Mouse (Mus musculus) midbrain, embryonic 11.5 days (tissue): ENCODE measurements around the gene Kctd14. TPM values are rescaled to one million over a fixed set of nuclear protein-coding genes. Genes with fewer than 3 reads are reported as not detected.
"Not testable (repeated sequence)": the region's sequence is repeated elsewhere in the genome, so short reads cannot be mapped to it uniquely, and the experiment has no call there.

Source experiments
- ATAC-seq: fragments of 200-750 bp; cut with Nextera tagmentation; 2 replicates; pipeline ENCODE4 v1.8.0; 2017; ENCODE audit warnings: moderate TSS enrichment, moderate library complexity; ENCODE audit not compliant: low FRiP score
- DNase-seq: peaks from one replicate; pipeline ENCODE4 v3.0.0; 2015; ENCODE audit warnings: low spot score; ENCODE audit errors: missing footprints
- H3K27ac ChIP-seq: fragments of 300-500 bp; sonication (generic); 2 replicates; pipeline ENCODE4 v1.5.1; 2014; ENCODE audit warnings: low read depth, low read length
- H3K27me3 ChIP-seq: fragments of 300-500 bp; sonication (generic); 2 replicates; pipeline ENCODE4 v1.6.1; 2014; ENCODE audit warnings: mild to moderate bottlenecking, low read length, moderate library complexity, mixed read lengths; ENCODE audit not compliant: control insufficient read depth, insufficient read depth
- H3K36me3 ChIP-seq: fragments of 300-500 bp; sonication (generic); 2 replicates; pipeline ENCODE4 v1.6.1; 2014; ENCODE audit warnings: mild to moderate bottlenecking, low read length, moderate library complexity, mixed read lengths; ENCODE audit not compliant: control insufficient read depth, insufficient read depth
- H3K4me1 ChIP-seq: fragments of 300-500 bp; sonication (generic); 2 replicates; pipeline ENCODE4 v1.6.1; 2014; ENCODE audit warnings: low read length; ENCODE audit not compliant: control insufficient read depth, insufficient read depth
- H3K4me2 ChIP-seq: fragments of 300-500 bp; sonication (generic); 2 replicates; pipeline ENCODE4 v1.6.1; 2014; ENCODE audit warnings: mild to moderate bottlenecking, moderate library complexity
- H3K4me3 ChIP-seq: fragments of 300-500 bp; sonication (generic); 2 replicates; pipeline ENCODE4 v1.5.1; 2014; ENCODE audit warnings: low read depth, low read length
- H3K9ac ChIP-seq: fragments of 300-500 bp; sonication (generic); 2 replicates; pipeline ENCODE4 v1.6.1; 2014; ENCODE audit warnings: low read length
- H3K9me3 ChIP-seq: fragments of 300-500 bp; sonication (generic); 2 replicates; pipeline ENCODE4 v1.6.1; 2016; ENCODE audit warnings: low read length; ENCODE audit not compliant: control insufficient read depth
- WGBS: fragments of 180-500 bp; shearing (Covaris S2); extraction: QIAGEN DNeasy Blood & Tissue Kit; methylation state at CpG from one replicate; pipeline ENCODE4 v1.1.7; 2014; 5-methylcytosine and 5-hydroxymethylcytosine counted together
- polyA plus RNA-seq: library from polyadenylated mRNA; unstranded; fragments of >200 nt; fragmentation: Nextera tagmentation; extraction: Ambion mirVana; gene quantifications from 2 replicates; pipeline ENCODE4 v1.2.1, GENCODE M21; 2014

Gene Kctd14
- polyA plus RNA-seq, 1 experiment from 2014 or later = 0.37 TPM

DNA sequence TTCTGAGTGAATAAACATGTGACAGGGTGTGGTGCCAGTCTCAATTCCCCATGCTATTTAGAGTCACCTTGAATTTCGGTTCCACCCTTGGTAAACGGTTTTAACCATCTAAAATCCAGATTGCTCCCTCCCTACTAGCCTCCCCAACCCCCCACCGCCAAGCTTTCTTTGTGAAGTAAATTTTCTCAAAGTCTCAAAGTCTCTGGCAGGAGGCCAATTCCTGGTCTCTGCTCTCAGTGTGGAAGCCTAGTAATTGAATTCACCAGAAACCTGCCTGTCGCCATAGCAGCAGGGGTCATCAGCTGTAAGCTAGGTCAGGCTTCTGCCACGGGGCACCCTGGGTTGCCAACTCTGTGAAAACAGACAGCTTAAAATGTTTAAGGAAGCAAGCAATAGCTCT lies 21.4 kb upstream of the Kctd14 start:
- H3K36me3 ChIP-seq = no peaks in the 10 kb centered on the region
- no peak overlapping the region for H3K4me3 ChIP-seq
- no peaks in the 10 kb centered on the region for H3K9me3 ChIP-seq
- peak; percentile 94 for DNase-seq
- H3K27ac ChIP-seq = no peak overlapping the region
- peaks cover 10% of the 10 kb centered on the region; the same call in 1 of the 2 replicates for H3K4me1 ChIP-seq
- WGBS = 5% methylated on average over 5 of the region's 5 CpGs
- H3K4me2 ChIP-seq = no peak overlapping the region
- H3K27me3 ChIP-seq = no peaks in the 10 kb centered on the region
- H3K9ac ChIP-seq = no peak overlapping the region
- peak; percentile 88 for ATAC-seq

DNA sequence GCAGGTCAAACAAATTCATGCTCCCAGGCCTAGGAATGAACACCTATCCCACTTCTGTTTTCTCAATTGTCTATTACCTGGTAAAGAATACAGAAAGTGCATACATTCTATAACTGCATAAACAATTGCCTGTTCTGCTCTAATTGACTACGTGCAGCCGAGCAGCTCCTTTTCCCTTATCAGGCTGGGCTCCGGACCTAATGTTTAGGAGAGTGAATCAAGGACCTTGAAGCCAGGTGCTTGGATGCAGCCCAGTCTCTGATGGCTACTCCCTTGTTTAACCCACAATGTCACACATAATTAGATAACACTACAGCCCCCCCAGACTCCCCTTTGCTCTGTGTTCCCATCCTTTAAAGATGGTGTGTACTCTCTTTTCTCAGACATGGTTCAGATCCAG lies 17.6 kb upstream of the Kctd14 start:
- H3K4me1 ChIP-seq, H3K27me3 ChIP-seq, H3K4me2 ChIP-seq, H3K9ac ChIP-seq, H3K9me3 ChIP-seq, ATAC-seq, H3K27ac ChIP-seq, H3K4me3 ChIP-seq, H3K36me3 ChIP-seq, DNase-seq: not testable (repeated sequence)
- WGBS = 81% methylated on average over 3 of the region's 3 CpGs

DNA sequence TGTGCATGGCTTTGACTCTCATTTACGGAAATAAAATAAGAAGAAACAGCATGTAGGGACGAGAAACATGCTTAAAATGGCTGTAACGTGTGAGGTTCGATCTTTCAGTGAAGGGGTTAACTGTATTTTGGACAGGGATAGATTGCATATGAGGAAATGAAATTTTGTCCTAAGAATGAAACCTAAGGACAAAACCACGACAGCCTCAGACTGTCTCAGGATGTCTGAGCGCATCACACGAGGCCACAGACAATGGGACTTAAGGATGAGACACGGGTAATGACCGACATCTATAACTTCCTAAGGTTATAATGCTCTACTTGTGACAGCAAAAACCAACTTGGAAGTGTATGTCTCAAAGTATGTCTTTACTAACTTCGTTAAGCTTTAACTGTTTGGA lies 16.6 kb upstream of the Kctd14 start:
- no peak for ATAC-seq
- H3K36me3 ChIP-seq = no peaks in the 10 kb centered on the region

DNA sequence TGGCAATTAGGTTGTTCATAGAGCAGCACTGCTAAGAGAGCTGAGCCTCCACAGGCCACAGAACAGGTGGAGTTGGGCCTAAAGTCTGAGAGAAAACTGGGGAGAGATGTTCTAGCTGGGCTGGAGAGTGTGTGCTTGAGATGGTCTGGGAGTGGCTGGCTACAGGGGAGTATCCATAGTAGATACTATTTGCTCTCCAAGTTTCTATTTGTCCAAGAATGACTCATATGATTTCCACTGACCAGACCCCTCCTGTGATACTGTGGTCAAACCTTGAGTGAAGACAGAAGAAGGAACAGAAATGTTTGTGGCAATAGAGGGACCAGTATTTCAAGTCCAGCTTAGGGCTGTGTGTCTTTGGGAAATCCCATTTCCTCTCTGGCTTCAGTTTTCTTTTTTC lies 12.1 kb upstream of the Kctd14 start:
- H3K4me2 ChIP-seq = no peak overlapping the region
- H3K4me3 ChIP-seq = no peak overlapping the region
- H3K27me3 ChIP-seq = no peaks in the 10 kb centered on the region

More for the DNA sequence above, 16.6 kb upstream of the Kctd14 start:
- Histone ChIP-seq H3K27ac (no peak overlapping the region), H3K4me1 (peaks cover 6% of the 10 kb centered on the region; the same call in 1 of the 2 replicates), H3K27me3 (no peaks in the 10 kb centered on the region), H3K4me3 (no peak overlapping the region), H3K4me2 (no peak overlapping the region), H3K9ac (no peak overlapping the region), H3K9me3 (no peaks in the 10 kb centered on the region)
- DNase-seq = no peak
- 85% methylated on average over 10 of the region's 10 CpGs for WGBS

DNA sequence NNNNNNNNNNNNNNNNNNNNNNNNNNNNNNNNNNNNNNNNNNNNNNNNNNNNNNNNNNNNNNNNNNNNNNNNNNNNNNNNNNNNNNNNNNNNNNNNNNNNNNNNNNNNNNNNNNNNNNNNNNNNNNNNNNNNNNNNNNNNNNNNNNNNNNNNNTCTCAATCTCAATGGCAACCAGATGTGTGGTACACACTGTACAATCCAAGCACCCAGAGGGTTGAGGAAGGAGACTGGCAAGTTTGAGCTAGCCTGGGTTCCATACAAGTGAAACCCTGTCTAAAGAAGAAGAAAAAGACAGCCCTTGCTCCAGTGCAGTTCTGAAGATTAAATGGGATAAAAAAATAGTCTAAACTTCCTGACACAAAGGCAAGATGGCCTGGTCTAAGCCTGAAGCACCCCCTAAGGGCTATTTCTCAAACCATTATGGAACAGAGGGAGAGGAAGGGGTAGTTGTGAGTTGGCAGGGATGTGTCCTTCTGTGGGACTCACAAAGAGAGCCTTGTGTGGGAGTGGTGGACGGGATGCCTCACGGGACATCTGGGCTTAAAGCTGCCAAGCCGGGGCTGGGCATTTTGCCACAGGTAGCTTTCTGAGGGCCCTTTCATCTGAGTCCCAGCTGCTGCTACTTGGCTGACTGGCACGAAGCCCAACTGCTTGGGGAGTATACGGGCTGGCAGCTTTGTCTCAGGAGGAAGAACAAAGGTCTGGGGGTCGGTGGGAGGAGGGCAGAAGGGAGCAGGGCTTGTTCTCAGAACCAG lies 4.8 kb upstream of the Kctd14 start:
- Histone ChIP-seq H3K9me3 (peaks cover 2% of the 10 kb centered on the region; the same call in 1 of the 2 replicates), H3K36me3 (no peaks in the 10 kb centered on the region), H3K9ac (no peak overlapping the region), H3K4me1 (no peaks in the 10 kb centered on the region; the same call in 1 of the 2 replicates), H3K27ac (no peak overlapping the region), H3K4me3 (no peak overlapping the region), H3K4me2 (no peak overlapping the region), H3K27me3 (no peaks in the 10 kb centered on the region)
- 57% methylated on average over 6 of the region's 6 CpGs for WGBS
- no peak for ATAC-seq
- no peak for DNase-seq

More for the DNA sequence above, 12.1 kb upstream of the Kctd14 start:
- H3K27ac ChIP-seq = no peak overlapping the region
- H3K4me1 ChIP-seq = no peaks in the 10 kb centered on the region
- ATAC-seq = no peak
- H3K9ac ChIP-seq = no peak overlapping the region
- DNase-seq = no peak
- H3K36me3 ChIP-seq = no peaks in the 10 kb centered on the region
- H3K9me3 ChIP-seq = peaks cover 4% of the 10 kb centered on the region; the same call in 1 of the 2 replicates

DNA sequence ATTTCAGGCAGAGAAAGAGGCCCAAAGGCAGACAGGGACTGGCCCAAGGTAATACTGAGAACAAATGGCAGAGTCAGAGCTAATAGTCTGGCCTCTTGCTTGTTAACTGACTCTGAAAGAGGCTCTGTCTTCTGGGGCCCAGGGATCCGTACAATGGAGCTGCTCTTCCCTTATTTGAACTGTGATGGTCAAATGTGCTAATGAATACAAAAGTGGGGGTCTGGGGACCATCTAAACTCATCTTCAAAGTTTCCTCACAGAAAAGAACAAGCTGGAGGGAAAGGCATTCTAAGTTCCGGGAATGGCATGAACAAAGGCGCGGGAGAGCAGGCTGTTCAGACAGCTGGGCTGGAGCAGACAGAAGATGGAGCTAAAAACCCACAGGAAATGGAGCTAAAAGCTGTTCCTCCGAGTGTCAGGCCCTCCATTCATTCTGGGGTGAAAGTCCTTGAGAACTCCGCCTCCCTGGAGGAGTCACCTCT lies 4.0 kb upstream of the Kctd14 start:
- Histone ChIP-seq H3K9ac (no peak overlapping the region), H3K4me3 (no peak overlapping the region), H3K9me3 (no peaks in the 10 kb centered on the region; the same call in 1 of the 2 replicates), H3K27me3 (no peaks in the 10 kb centered on the region), H3K27ac (no peak overlapping the region), H3K4me2 (no peak overlapping the region), H3K4me1 (no peaks in the 10 kb centered on the region; the same call in 1 of the 2 replicates), H3K36me3 (no peaks in the 10 kb centered on the region)
- WGBS = 62% methylated on average over 6 of the region's 6 CpGs
- ATAC-seq (no peak), DNase-seq (no peak)

DNA sequence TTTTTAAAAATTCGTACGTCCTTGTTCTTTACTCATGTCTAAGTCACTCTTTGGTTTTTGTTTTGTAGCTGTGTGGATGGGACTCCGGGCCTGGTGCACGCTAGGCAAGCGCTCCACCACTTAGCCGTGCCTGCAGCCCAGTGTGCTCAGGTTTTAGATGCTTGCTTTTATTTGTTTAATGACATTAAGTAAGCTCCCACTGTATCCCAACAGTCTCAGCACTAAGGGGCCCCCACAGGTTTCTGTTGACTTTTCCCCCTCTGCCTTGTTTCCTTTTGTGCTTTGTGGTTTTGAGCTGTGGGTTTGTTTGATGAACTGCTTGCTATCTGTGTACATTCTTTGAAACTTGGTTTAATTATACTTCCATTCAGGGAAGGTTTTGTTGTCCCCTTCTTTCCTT lies 1.1 kb downstream of the Kctd14 start:
- DNase-seq (no peak), ATAC-seq (0 out of 2 replicates have a peak, but pooled peaks have one; percentile 27)
- Histone ChIP-seq H3K27me3 (no peaks in the 10 kb centered on the region), H3K36me3 (no peaks in the 10 kb centered on the region), H3K4me3 (no peak overlapping the region), H3K4me1 (peaks cover 4% of the 10 kb centered on the region; the same call in 1 of the 2 replicates), H3K27ac (no peak overlapping the region), H3K4me2 (no peak overlapping the region), H3K9me3 (no peaks in the 10 kb centered on the region; the same call in 1 of the 2 replicates), H3K9ac (no peak overlapping the region)
- 75% methylated on average over 6 of the region's 6 CpGs for whole genome bisulfite sequencing

DNA sequence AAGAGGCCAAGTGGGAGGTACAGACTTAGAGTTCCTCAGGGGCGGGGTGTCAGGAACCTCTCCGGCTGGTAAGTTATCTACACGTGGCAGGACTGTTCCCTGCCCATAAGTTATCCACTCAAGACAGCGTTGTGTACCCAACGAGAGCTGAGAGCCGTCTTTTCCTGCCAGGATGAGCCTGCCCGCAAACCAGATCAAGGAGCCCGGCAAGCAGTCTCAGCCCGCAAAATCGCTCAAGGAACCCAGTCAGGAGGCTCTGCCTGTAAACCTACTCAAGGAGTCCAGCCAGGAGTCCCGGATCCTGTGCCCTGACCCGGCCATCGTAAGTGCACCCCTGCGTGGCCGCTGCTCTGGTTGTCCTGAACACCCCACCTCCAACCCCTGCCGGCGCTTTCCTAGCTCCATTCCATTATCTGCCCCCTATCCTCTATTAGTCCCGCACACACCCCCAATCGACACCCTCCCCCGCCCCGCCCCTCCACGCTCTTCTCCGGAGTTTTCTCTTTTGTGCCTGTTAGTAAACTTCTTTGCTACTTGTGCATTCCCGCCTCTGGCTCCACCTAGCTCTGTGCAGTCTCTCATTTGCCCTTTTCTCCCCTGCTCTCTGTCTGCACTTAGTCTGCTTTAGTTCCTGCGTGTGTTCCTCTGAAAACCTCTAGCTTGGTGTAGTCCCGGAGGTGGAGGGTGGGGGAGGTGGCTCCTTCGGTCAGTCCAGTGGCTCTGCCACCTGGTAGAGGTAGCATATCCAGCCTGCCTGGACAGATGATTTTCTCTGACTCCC lies 2.2 kb downstream of the Kctd14 start:
- Histone ChIP-seq H3K4me1 (peaks cover 4% of the 10 kb centered on the region; the same call in 1 of the 2 replicates), H3K9me3 (no peaks in the 10 kb centered on the region; the same call in 1 of the 2 replicates), H3K27ac (no peak overlapping the region), H3K4me2 (peak overlapping the region; percentile 59), H3K9ac (peak overlapping the region; percentile 55), H3K27me3 (no peaks in the 10 kb centered on the region), H3K4me3 (peak overlapping the region; percentile 23; the same call in 1 of the 2 replicates), H3K36me3 (no peaks in the 10 kb centered on the region)
- DNase-seq (peak; percentile 89), ATAC-seq (peak; percentile 57; the same call in 1 of the 2 replicates)
- WGBS = 5% methylated on average over 27 of the region's 27 CpGs

DNA sequence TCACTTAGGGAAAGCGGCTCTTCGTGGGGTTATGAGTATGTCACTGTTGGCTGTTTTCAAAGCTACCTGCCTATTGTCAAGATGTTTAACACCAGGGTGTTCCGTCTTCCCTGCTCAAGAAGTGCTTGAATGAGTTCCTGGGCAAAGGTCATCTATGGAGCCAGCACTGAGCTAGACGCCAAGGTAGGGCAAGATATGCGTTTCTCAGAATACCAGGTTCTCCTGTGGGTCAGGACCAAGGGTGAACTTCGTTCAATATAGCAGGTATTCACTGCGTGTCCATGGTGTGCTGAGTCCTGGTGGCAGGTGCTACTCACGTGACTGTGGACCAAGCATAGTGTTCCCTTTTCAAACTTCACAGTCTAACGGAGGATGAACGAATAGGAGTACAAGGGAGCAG lies 3.7 kb downstream of the Kctd14 start:
- Histone ChIP-seq H3K9me3 (no peaks in the 10 kb centered on the region), H3K27me3 (no peaks in the 10 kb centered on the region), H3K4me3 (no peak overlapping the region), H3K9ac (no peak overlapping the region), H3K4me2 (no peak overlapping the region), H3K36me3 (no peaks in the 10 kb centered on the region), H3K27ac (no peak overlapping the region), H3K4me1 (peaks cover 4% of the 10 kb centered on the region; the same call in 1 of the 2 replicates)
- ATAC-seq = no peak
- DNase-seq = no peak
- WGBS = 92% methylated on average over 10 of the region's 10 CpGs
